Mouse (Mus musculus) liver, embryonic 14.5 days (tissue): ENCODE measurements around the gene Dnm3. TPM values are rescaled to one million over a fixed set of nuclear protein-coding genes. Genes with fewer than 3 reads are reported as not detected.
"Not testable (repeated sequence)": the region's sequence is repeated elsewhere in the genome, so short reads cannot be mapped to it uniquely, and the experiment has no call there.

Experiments
- ATAC-seq: fragments of 200-750 bp; cut with Nextera tagmentation; 2 replicates; pipeline ENCODE4 v1.8.0; 2017; ENCODE audit warnings: moderate number of reproducible peaks, mild to moderate bottlenecking, moderate library complexity; ENCODE audit not compliant: insufficient read depth
- DNase-seq, 3 experiments: peaks; one replicate each; pipeline ENCODE4 v3.0.0-alpha.2; 2012 to 2013; ENCODE audit warnings: low read depth in 3 of 3, low spot score in 3 of 3
- H3K27ac ChIP-seq: fragments of 300-500 bp; sonication (generic); 2 replicates; pipeline ENCODE4 v1.5.1; 2014; ENCODE audit warnings: moderate library complexity, mild to moderate bottlenecking, control low read depth, inconsistent platforms
- H3K27me3 ChIP-seq: fragments of 300-500 bp; sonication (generic); 2 replicates; pipeline ENCODE4 v1.6.1; 2014; ENCODE audit warnings: mild to moderate bottlenecking, low read length, moderate library complexity; ENCODE audit not compliant: control insufficient read depth, insufficient read depth
- H3K36me3 ChIP-seq: fragments of 300-500 bp; sonication (generic); replicated peaks from 2 replicates; pipeline ENCODE4 v1.6.1; 2014; ENCODE audit warnings: low read depth; ENCODE audit not compliant: control insufficient read depth, insufficient read depth
- H3K4me1 ChIP-seq, 2 experiments: fragments of 200-500 bp in 1 of 2; fragments of 300-500 bp in 1 of 2; sonication (generic) in 1 of 2; replicated peaks; 2 replicates each; pipeline ENCODE4 v1.6.1; 2012 to 2014; ENCODE audit warnings: antibody characterized with exemption in 1 of 2, inconsistent platforms in 1 of 2, low read length in 1 of 2; ENCODE audit not compliant: control insufficient read depth in 2 of 2, insufficient read depth in 2 of 2
- H3K4me2 ChIP-seq: fragments of 300-500 bp; sonication (generic); 2 replicates; pipeline ENCODE4 v1.6.1; 2014; ENCODE audit warnings: low read depth, mild to moderate bottlenecking, control low read depth, moderate library complexity
- H3K4me3 ChIP-seq, 2 experiments: fragments of 200-500 bp in 1 of 2; fragments of 300-500 bp in 1 of 2; sonication (generic) in 1 of 2; 2 replicates each; pipeline ENCODE4 v1.5.1; 2012 to 2014; ENCODE audit warnings: low read depth in 2 of 2, low read length in 2 of 2, mild to moderate bottlenecking in 2 of 2, control low read depth in 1 of 2, inconsistent platforms in 1 of 2, moderate library complexity in 1 of 2; ENCODE audit not compliant: insufficient read depth in 1 of 2
- H3K9ac ChIP-seq: fragments of 300-500 bp; sonication (generic); replicated peaks from 2 replicates; pipeline ENCODE4 v1.6.1; 2014; ENCODE audit warnings: mild to moderate bottlenecking, control low read depth, moderate library complexity
- H3K9me3 ChIP-seq: fragments of 300-500 bp; sonication (generic); 2 replicates; pipeline ENCODE4 v1.6.1; 2016; ENCODE audit warnings: low read length, mixed read lengths; ENCODE audit not compliant: control insufficient read depth
- CTCF ChIP-seq: IDR thresholded peaks from 2 replicates; pipeline ENCODE4 v1.5.1; 2016; ENCODE audit warnings: antibody characterized with exemption, low read depth, control low read depth
- EP300 ChIP-seq: IDR thresholded peaks from 2 replicates; pipeline ENCODE4 v1.6.1; 2016; ENCODE audit warnings: antibody characterized with exemption, low read depth
- WGBS: fragments of 180-500 bp; shearing (Covaris S2); extraction: QIAGEN DNeasy Blood & Tissue Kit; methylation state at CpG from one replicate; pipeline ENCODE4 v1.1.7; 2014; ENCODE audit not compliant: insufficient replicate concordance; 5-methylcytosine and 5-hydroxymethylcytosine counted together
- polyA plus RNA-seq, 2 experiments: library from polyadenylated mRNA; depleted of rRNA in 1 of 2; stranded (reverse) in 1 of 2; unstranded in 1 of 2; fragments of >200 nt; fragmentation: Nextera tagmentation in 1 of 2; extraction: Ambion mirVana in 1 of 2; gene quantifications; 2 replicates each; pipeline versions ENCODE4 v1.2.1 to v1.2.3; 2012 to 2014

Gene Dnm3
- polyA plus RNA-seq, 2 experiments = 0.61 to 0.96 TPM

DNA sequence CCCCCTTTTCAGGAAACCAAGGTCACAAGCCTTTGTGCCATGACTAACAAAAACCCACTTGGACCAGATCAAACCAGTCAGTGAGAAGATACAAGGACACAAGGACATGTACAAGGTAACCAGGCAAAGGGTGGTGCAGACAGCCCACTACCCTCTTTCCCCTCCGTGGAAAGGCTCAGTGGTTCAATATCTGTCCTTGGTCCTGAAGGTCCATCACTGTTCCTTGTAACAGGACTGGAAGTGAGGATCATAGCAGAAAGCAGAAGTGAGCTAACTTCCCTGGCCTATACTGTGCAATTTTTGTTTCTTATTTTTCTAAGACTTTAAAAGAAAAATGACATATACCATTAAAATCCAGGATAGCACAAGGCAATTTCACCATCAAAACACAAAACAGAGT lies 64.0 kb downstream of the Dnm3 start:
- no peak overlapping the region for H3K4me3 ChIP-seq
- no peaks in the 10 kb centered on the region for H3K27me3 ChIP-seq
- no peaks in the 10 kb centered on the region for H3K9me3 ChIP-seq
- no peak for ATAC-seq
- H3K27ac ChIP-seq = no peak overlapping the region
- H3K4me1 ChIP-seq = no peaks in the 10 kb centered on the region
- no peak overlapping the region for H3K4me2 ChIP-seq
- no peak for DNase-seq
- H3K36me3 ChIP-seq = no peaks in the 10 kb centered on the region
- 8% methylated on average over 1 of the region's 1 CpGs for WGBS
- no peak for TF ChIP-seq EP300
- no peak for TF ChIP-seq CTCF
- no peak overlapping the region for H3K9ac ChIP-seq

DNA sequence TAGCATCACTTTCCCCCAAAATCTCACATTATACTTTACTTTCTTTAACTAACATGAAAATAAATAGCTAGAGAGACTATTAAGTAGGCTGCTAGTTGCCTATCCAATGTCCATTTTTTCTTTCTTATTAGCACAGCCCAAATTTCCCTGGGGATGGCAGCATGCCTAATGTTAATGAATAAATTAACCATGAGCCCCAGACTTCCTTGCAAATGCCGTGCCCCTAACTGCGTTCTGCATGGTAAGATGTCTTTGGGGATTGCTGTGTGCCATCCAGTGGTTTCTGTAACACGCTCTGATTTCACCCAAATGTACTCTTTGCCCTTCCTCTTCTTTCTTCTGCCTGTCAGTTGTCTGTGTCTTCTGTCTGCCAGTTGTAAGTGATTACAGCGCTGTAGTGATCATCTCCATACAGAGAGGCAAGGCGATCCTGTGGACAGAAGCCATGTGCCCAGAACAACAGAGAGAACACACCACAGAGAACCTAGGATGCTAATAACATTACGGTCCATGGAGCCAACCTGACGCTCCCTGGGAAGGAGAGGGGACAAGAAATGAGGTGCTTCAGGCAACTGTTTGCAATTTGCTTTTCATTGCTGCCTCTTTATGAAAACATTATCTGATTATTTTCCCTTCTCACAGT lies 64.9 kb downstream of the Dnm3 start:
- Histone ChIP-seq H3K27me3 (no peaks in the 10 kb centered on the region), H3K27ac (no peak overlapping the region), H3K9ac (no peak overlapping the region), H3K9me3 (no peaks in the 10 kb centered on the region), H3K36me3 (no peaks in the 10 kb centered on the region), H3K4me1 (no peaks in the 10 kb centered on the region), H3K4me3 (no peak overlapping the region), H3K4me2 (no peak overlapping the region)
- TF ChIP-seq EP300 (no peak), CTCF (no peak)
- 66% methylated on average over 7 of the region's 7 CpGs for WGBS
- ATAC-seq = no peak
- DNase-seq = no peak

DNA sequence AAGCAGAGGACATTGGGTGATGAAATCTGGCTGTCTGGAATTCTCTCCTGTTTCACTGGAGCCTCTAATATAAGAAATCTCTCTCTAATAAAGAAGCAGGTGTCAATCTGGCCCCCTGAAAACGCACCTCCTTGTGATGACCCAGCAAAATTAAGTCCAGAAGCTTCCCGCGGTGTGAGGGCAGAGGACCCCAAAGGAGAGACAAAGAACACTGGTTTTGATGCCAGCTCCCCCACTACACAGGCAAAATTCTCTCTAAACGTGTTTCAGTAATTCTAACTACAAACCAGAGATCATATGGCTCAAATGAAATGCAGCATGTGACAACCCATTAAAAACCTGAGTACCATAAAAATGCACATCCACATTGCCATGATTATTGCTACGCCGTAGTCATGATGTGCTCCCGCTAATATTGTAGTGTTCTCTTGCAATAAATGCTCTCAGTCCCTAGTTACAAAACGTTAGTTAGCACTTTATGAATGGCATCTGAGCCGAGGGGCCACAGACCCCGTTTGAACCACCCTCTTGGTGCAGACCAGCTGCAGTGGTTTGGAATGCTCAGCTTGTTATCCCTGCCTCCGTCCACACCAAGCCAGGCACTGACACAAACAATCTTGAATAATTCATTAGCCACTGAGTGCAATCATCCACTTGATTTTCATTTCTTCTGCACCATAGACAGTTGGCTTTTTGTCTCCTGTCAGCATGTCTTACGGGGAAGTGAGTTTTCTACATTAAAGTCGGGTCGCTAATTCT lies 67.4 kb downstream of the Dnm3 start:
- H3K4me3 ChIP-seq = no peak overlapping the region
- no peak overlapping the region for H3K9ac ChIP-seq
- DNase-seq (no peak), ATAC-seq (no peak)
- H3K4me1 ChIP-seq = no peaks in the 10 kb centered on the region
- no peak for TF ChIP-seq CTCF
- no peak for TF ChIP-seq EP300
- no peaks in the 10 kb centered on the region for H3K9me3 ChIP-seq
- H3K36me3 ChIP-seq = no peaks in the 10 kb centered on the region
- no peaks in the 10 kb centered on the region for H3K27me3 ChIP-seq
- no peak overlapping the region for H3K27ac ChIP-seq
- WGBS = 69% methylated on average over 14 of the region's 14 CpGs
- no peak overlapping the region for H3K4me2 ChIP-seq

DNA sequence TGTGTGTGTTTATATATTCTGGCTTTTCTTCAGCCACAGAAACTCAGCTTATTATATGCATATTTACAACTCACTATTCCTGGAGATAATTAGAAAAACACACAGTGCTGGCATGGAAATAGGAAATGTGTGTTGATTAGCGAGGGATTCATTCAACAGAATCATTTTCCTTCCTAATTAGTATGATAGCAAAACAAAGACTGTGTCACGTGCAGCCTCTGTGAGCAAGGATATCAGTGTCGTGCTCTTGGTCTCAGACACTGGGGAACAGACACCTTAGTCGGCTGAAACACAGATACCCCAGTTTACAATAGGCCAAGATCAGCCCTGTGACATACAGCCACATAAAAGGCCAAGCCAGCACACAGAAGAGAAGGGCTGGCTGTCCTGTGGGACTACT lies 83.3 kb downstream of the Dnm3 start:
- Histone ChIP-seq H3K27me3 (no peaks in the 10 kb centered on the region), H3K4me3 (no peak overlapping the region), H3K4me1 (no peaks in the 10 kb centered on the region), H3K4me2 (no peak overlapping the region), H3K36me3 (no peaks in the 10 kb centered on the region), H3K27ac (no peak overlapping the region), H3K9me3 (no peaks in the 10 kb centered on the region), H3K9ac (no peak overlapping the region)
- no peak for ATAC-seq
- 43% methylated on average over 4 of the region's 4 CpGs for WGBS
- no peak for DNase-seq
- TF ChIP-seq CTCF (no peak), EP300 (no peak)

DNA sequence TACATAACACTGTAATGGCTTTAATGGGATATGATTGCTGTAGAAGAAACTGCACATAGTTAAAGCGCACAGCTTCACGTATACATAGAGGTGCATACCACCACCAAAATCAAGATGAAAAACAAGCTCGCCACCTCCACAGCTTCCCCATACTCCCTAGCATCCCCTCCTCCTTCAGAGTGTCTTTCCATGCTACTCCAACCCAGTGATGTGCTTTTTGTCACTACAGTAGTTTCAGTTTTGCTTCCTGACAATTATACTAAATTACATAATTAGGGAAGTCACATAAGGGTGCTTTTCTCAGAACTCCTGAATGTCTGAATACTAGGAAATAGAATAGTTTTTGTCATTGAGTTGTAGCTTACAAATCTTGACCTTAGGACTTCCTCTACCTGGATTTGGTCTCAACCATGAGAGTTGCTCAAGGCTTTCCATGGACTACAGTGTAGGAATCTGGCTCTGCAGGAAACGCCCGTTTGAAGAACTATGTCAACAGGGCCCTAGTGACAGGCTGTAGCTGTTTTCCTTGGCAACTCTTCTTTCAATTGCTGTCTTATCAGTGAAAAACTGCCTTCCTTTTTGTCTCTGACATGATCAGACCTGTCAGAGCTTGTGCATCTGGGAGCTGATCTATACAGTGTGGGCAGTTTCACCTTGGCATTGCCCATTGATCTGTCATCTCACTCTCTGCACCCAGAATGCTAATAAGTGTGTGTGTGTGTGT lies 89.2 kb downstream of the Dnm3 start:
- 57% methylated on average over 5 of the region's 5 CpGs for WGBS
- DNase-seq (no peak), ATAC-seq (no peak)
- no peaks in the 10 kb centered on the region for H3K9me3 ChIP-seq
- H3K27me3 ChIP-seq = no peaks in the 10 kb centered on the region
- H3K27ac ChIP-seq = no peak overlapping the region
- no peak overlapping the region for H3K9ac ChIP-seq
- H3K36me3 ChIP-seq = no peaks in the 10 kb centered on the region
- TF ChIP-seq CTCF (no peak), EP300 (no peak)
- no peak overlapping the region for H3K4me3 ChIP-seq
- no peak overlapping the region for H3K4me2 ChIP-seq
- no peaks in the 10 kb centered on the region for H3K4me1 ChIP-seq

DNA sequence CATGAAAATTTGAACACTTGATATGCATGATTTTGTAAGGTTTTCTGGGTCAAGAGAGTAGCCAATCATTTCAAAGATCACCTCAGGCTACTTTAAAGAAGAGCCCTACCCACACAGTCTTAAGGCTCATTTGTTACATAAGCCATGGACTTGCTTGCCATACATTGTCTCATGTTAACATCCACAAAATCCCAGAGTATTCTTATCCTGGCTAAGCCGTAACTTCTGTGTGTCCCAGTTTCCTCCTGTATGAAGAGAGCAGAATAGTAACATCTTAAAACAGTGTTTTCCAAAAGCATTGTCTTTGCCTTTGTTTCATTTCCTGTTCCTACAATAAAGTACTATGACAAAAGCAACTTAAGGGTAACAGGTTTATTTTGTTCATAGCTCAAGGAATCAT lies 104.8 kb downstream of the Dnm3 start:
- not testable (repeated sequence) for ATAC-seq, H3K4me3 ChIP-seq, DNase-seq, H3K27me3 ChIP-seq, H3K36me3 ChIP-seq, H3K4me1 ChIP-seq, H3K27ac ChIP-seq, H3K9ac ChIP-seq, H3K4me2 ChIP-seq, H3K9me3 ChIP-seq
- 63% methylated on average over 1 of the region's 1 CpGs for WGBS
